ENCODE assay signal across 15 mouse cellular contexts in genomic region chr5:48006059-48006458, GRCm38 (mm10).
"Had no signal": no experiment of that assay in that cellular context is flagged by ENCODE, and none has a peak within 500 bp of the region (broad histone marks: within the 10 kb centered on the region; RNA-seq: fewer than 3 reads in every experiment).

No protein-coding gene starts in this region.

- H3K4me3 ChIP-seq: neural tube, embryonic 13.5 days; neural tube, embryonic 15.5 days; stomach, embryonic 15.5 days had no signal

- H3K4me1 ChIP-seq: stomach, embryonic 15.5 days had no signal

- H3K27ac ChIP-seq: neural tube, embryonic 13.5 days; neural tube, embryonic 15.5 days; stomach, embryonic 15.5 days; stomach, postnatal 0 days had no signal

- DNase-seq: right cerebral cortex, adult 18-20 months; right cerebral cortex, postnatal 14 days; right cerebral cortex, postnatal 25 days; right cerebral cortex, postnatal 4 days; spleen, adult 18-20 months; thymus, adult 18-20 months; thymus, adult 2 months; thymus, postnatal 14 days; thymus, postnatal 25 days; thymus, postnatal 36 days; thymus, postnatal 4 days had no signal

- H3K4me2 ChIP-seq: neural tube, embryonic 13.5 days; neural tube, embryonic 15.5 days; stomach, embryonic 15.5 days had no signal

- H3K9ac ChIP-seq: neural tube, embryonic 13.5 days; neural tube, embryonic 15.5 days; stomach, embryonic 15.5 days had no signal

- H3K27me3 ChIP-seq: neural tube, embryonic 13.5 days; neural tube, embryonic 15.5 days; stomach, embryonic 15.5 days had no signal

- H3K9me3 ChIP-seq: neural tube, embryonic 13.5 days; neural tube, embryonic 15.5 days; stomach, embryonic 15.5 days had no signal

- H3K36me3 ChIP-seq: neural tube, embryonic 13.5 days; neural tube, embryonic 15.5 days; stomach, embryonic 15.5 days had no signal
